Mouse (Mus musculus): ENCODE measurements around the gene 9530053A07Rik. TPM values are rescaled to one million over a fixed set of nuclear protein-coding genes. Genes with fewer than 3 reads are reported as not detected.
"Not testable (repeated sequence)": the region's sequence is repeated elsewhere in the genome, so short reads cannot be mapped to it uniquely, and the experiment has no call there.

The 9530053A07Rik gene
- polyA plus RNA-seq, 1 experiment from 2014 or later, result 0.03 TPM

GRCm38 (mm10) chr7:28148263-28148662, 19.0 kb downstream of the 9530053A07Rik start:
- Histone ChIP-seq H3K27me3 (peaks cover 3% of the 10 kb centered on the region; the same call in 1 of the 2 replicates), H3K36me3 (no peaks in the 10 kb centered on the region), H3K9ac (no peak overlapping the region), H3K4me1 (no peaks in the 10 kb centered on the region), H3K27ac (replicated peaks) (no peak overlapping the region), H3K4me3 (replicated peaks) (no peak overlapping the region), H3K4me2 (replicated peaks) (no peak overlapping the region), H3K9me3 (replicated peaks) (no peaks in the 10 kb centered on the region)
- 23% methylated on average over 3 of the region's 3 CpGs for WGBS
- ATAC-seq (ENCODE audit: insufficient number of reproducible peaks, low FRiP score, low TSS enrichment, low read depth), result no peak

GRCm38 (mm10) chr7:28149841-28150240, 20.6 kb downstream of the 9530053A07Rik start:
- no peak overlapping the region for H3K9ac ChIP-seq
- WGBS, result 95% methylated on average over 1 of the region's 1 CpGs
- H3K4me2 ChIP-seq (replicated peaks), result no peak overlapping the region
- peaks cover 3% of the 10 kb centered on the region; the same call in 1 of the 2 replicates for H3K27me3 ChIP-seq
- no peak overlapping the region for H3K4me3 ChIP-seq (replicated peaks)
- H3K27ac ChIP-seq (replicated peaks), result no peak overlapping the region
- H3K9me3 ChIP-seq (replicated peaks), result no peaks in the 10 kb centered on the region
- no peak for ATAC-seq (ENCODE audit: insufficient number of reproducible peaks, low FRiP score, low TSS enrichment, low read depth)
- no peaks in the 10 kb centered on the region for H3K4me1 ChIP-seq
- no peaks in the 10 kb centered on the region for H3K36me3 ChIP-seq

- no peaks in the 10 kb centered on the region for H3K4me1 ChIP-seq
- no peaks in the 10 kb centered on the region for H3K36me3 ChIP-seq
- no peak overlapping the region for H3K9ac ChIP-seq
- no peaks in the 10 kb centered on the region for H3K9me3 ChIP-seq (replicated peaks)
- no peak overlapping the region for H3K4me3 ChIP-seq (replicated peaks)
- WGBS, result 11% methylated on average over 13 of the region's 13 CpGs
- H3K27ac ChIP-seq (replicated peaks), result no peak overlapping the region
- no peak overlapping the region for H3K4me2 ChIP-seq (replicated peaks)
- no peak for ATAC-seq (ENCODE audit: insufficient number of reproducible peaks, low FRiP score, low TSS enrichment, low read depth)
- peaks cover 3% of the 10 kb centered on the region; the same call in 1 of the 2 replicates for H3K27me3 ChIP-seq
Measured at GRCm38 (mm10) chr7:28151584-28152221, 22.4 kb downstream of the 9530053A07Rik start.

GRCm38 (mm10) chr7:28153595-28153994, 24.3 kb downstream of the 9530053A07Rik start:
- not testable (repeated sequence) for ATAC-seq (ENCODE audit: insufficient number of reproducible peaks, low FRiP score, low TSS enrichment, low read depth); H3K27ac ChIP-seq (replicated peaks); H3K9ac ChIP-seq; H3K27me3 ChIP-seq; H3K4me3 ChIP-seq (replicated peaks); H3K4me2 ChIP-seq (replicated peaks); H3K36me3 ChIP-seq; H3K9me3 ChIP-seq (replicated peaks); H3K4me1 ChIP-seq
- 42% methylated on average over 5 of the region's 5 CpGs for WGBS

- Histone ChIP-seq H3K4me3 (replicated peaks) (no peak overlapping the region), H3K36me3 (no peaks in the 10 kb centered on the region), H3K9ac (no peak overlapping the region), H3K27ac (replicated peaks) (no peak overlapping the region), H3K27me3 (no peaks in the 10 kb centered on the region), H3K4me2 (replicated peaks) (no peak overlapping the region), H3K4me1 (no peaks in the 10 kb centered on the region), H3K9me3 (replicated peaks) (no peaks in the 10 kb centered on the region)
- WGBS, result 53% methylated on average over 6 of the region's 6 CpGs
- no peak for ATAC-seq (ENCODE audit: insufficient number of reproducible peaks, low FRiP score, low TSS enrichment, low read depth)
Measured at GRCm38 (mm10) chr7:28159292-28159691, 30.0 kb downstream of the 9530053A07Rik start.

GRCm38 (mm10) chr7:28159893-28160292, 30.6 kb downstream of the 9530053A07Rik start:
- H3K9me3 ChIP-seq (replicated peaks), result no peaks in the 10 kb centered on the region
- no peak for ATAC-seq (ENCODE audit: insufficient number of reproducible peaks, low FRiP score, low TSS enrichment, low read depth)
- H3K4me1 ChIP-seq, result no peaks in the 10 kb centered on the region
- no peak overlapping the region for H3K4me2 ChIP-seq (replicated peaks)
- H3K36me3 ChIP-seq, result no peaks in the 10 kb centered on the region
- no peak overlapping the region for H3K4me3 ChIP-seq (replicated peaks)
- WGBS, result 84% methylated on average over 3 of the region's 3 CpGs
- no peak overlapping the region for H3K27ac ChIP-seq (replicated peaks)
- no peak overlapping the region for H3K9ac ChIP-seq
- no peaks in the 10 kb centered on the region for H3K27me3 ChIP-seq

GRCm38 (mm10) chr7:28161163-28161749, 32.0 kb downstream of the 9530053A07Rik start:
- ATAC-seq (ENCODE audit: insufficient number of reproducible peaks, low FRiP score, low TSS enrichment, low read depth), result no peak
- 51% methylated on average over 9 of the region's 9 CpGs for WGBS
- H3K4me2 ChIP-seq (replicated peaks), result no peak overlapping the region

GRCm38 (mm10) chr7:28165406-28165805, 36.1 kb downstream of the 9530053A07Rik start:
- peaks cover 14% of the 10 kb centered on the region for H3K4me1 ChIP-seq
- no peak overlapping the region for H3K4me2 ChIP-seq (replicated peaks)
- no peak overlapping the region for H3K27ac ChIP-seq (replicated peaks)
- ATAC-seq (ENCODE audit: insufficient number of reproducible peaks, low FRiP score, low TSS enrichment, low read depth), result no peak
- H3K27me3 ChIP-seq, result no peaks in the 10 kb centered on the region
- no peaks in the 10 kb centered on the region for H3K36me3 ChIP-seq
- WGBS, result 81% methylated on average over 6 of the region's 6 CpGs
- no peak overlapping the region for H3K4me3 ChIP-seq (replicated peaks)
- H3K9me3 ChIP-seq (replicated peaks), result no peaks in the 10 kb centered on the region
- no peak overlapping the region for H3K9ac ChIP-seq

More at GRCm38 (mm10) chr7:28161163-28161749, 32.0 kb downstream of the 9530053A07Rik start:
- H3K4me3 ChIP-seq (replicated peaks), result no peak overlapping the region
- no peaks in the 10 kb centered on the region for H3K27me3 ChIP-seq
- H3K27ac ChIP-seq (replicated peaks), result no peak overlapping the region
- no peaks in the 10 kb centered on the region for H3K4me1 ChIP-seq
- H3K9me3 ChIP-seq (replicated peaks), result no peaks in the 10 kb centered on the region
- no peak overlapping the region for H3K9ac ChIP-seq
- no peaks in the 10 kb centered on the region for H3K36me3 ChIP-seq

- H3K9me3 ChIP-seq (replicated peaks), result no peaks in the 10 kb centered on the region
- H3K4me2 ChIP-seq (replicated peaks), result peak overlapping the region; percentile 92
- H3K4me1 ChIP-seq, result peaks cover 29% of the 10 kb centered on the region
- peak overlapping the region; percentile 92 for H3K27ac ChIP-seq (replicated peaks)
- WGBS, result 8% methylated on average over 9 of the region's 9 CpGs
- H3K9ac ChIP-seq, result peak overlapping the region; percentile 79
- no peaks in the 10 kb centered on the region for H3K36me3 ChIP-seq
- H3K4me3 ChIP-seq (replicated peaks), result peak overlapping the region; percentile 97
- no peak for ATAC-seq (ENCODE audit: insufficient number of reproducible peaks, low FRiP score, low TSS enrichment, low read depth)
- no peaks in the 10 kb centered on the region for H3K27me3 ChIP-seq
Measured at GRCm38 (mm10) chr7:28168320-28169115, 39.3 kb downstream of the 9530053A07Rik start.

GRCm38 (mm10) chr7:28169489-28170422, 40.5 kb downstream of the 9530053A07Rik start, which contains the start of gene Fbl:
Gene Fbl (plus strand): TSS chr7:28169710.
- H3K27ac ChIP-seq (replicated peaks), result peak within 1 kb of the TSS; percentile 92
- peak within 1 kb of the TSS; percentile 92 for H3K4me2 ChIP-seq (replicated peaks)
- peak; percentile 91 for ATAC-seq (ENCODE audit: insufficient number of reproducible peaks, low FRiP score, low TSS enrichment, low read depth)
- peak within 1 kb of the TSS; percentile 97 for H3K4me3 ChIP-seq (replicated peaks)
- H3K36me3 ChIP-seq, result no peaks in the 10 kb centered on the region
- H3K27me3 ChIP-seq, result no peaks in the 10 kb centered on the region
- H3K4me1 ChIP-seq, result peaks cover 33% of the 10 kb centered on the region
- WGBS, result under 1% methylated on average over 80 of the region's 80 CpGs
- peak within 1 kb of the TSS; percentile 79 for H3K9ac ChIP-seq
- no peaks in the 10 kb centered on the region for H3K9me3 ChIP-seq (replicated peaks)

Measured in embryonic facial prominence, embryonic 15.5 days (tissue).